7 mouse cellular contexts compared by ENCODE assay signal in the genomic region with DNA sequence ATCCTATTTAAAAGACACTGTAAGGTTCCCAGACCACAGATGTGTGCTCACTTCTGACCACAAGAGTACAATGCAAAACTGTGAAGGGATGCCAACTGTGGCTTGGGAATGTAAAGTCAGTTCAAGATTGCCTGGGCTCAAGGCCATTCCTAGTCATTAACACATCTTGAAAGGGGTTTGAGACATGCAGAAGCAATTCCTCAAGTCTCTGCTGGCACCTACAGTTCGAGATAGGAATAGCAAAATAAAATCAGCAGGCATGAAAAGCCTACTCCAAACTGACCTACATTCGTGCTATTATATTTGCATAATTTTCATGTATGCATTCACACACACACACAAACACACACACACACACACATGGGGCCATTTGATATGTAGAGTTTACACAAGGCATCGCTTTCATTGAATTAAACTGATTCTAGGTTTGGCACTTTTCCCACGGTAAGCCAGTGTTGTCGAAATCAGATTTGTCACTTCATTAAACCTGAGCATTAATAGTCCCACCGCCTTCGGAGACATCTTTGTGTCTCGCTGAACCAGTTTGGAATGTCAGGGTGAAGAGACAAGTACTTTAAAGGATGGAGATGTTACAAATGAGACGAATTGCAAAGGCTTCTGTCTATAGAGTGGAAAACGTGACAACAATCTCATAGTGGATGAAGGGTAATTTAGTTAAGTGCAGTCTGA.
DNase-seq lines count a peak whose midpoint lies in the region; ATAC-seq and TF ChIP-seq lines count a peak whose summit lies in the region.

No protein-coding gene starts in this region.

- H3K9me3 ChIP-seq in limb, embryonic 14.5 days (ENCODE audit: control insufficient read depth, low read length), result no peaks in the 10 kb centered on the region
- no peaks in the 10 kb centered on the region for H3K9me3 ChIP-seq in limb, embryonic 10.5 days (replicated peaks)
- no peaks in the 10 kb centered on the region; the same call in 1 of the 2 replicates for H3K9me3 ChIP-seq in forebrain, embryonic 16.5 days (ENCODE audit: control insufficient read depth, low read length)
- no peaks in the 10 kb centered on the region; the same call in 1 of the 2 replicates for H3K9me3 ChIP-seq in midbrain, embryonic 13.5 days

- no peaks in the 10 kb centered on the region for H3K27me3 ChIP-seq in limb, embryonic 14.5 days (ENCODE audit: control insufficient read depth, insufficient read depth, low read length)
- H3K27me3 ChIP-seq in limb, embryonic 10.5 days (ENCODE audit: low read depth, poor library complexity, severe bottlenecking), result no peaks in the 10 kb centered on the region
- no peaks in the 10 kb centered on the region for H3K27me3 ChIP-seq in forebrain, embryonic 16.5 days (replicated peaks; ENCODE audit: control insufficient read depth, insufficient read depth, low read length)
- no peaks in the 10 kb centered on the region for H3K27me3 ChIP-seq in midbrain, embryonic 13.5 days

- no peak for ATAC-seq in limb, embryonic 14.5 days (ENCODE audit: low FRiP score, low read depth)
- peak; percentile 78 for ATAC-seq in forebrain, embryonic 16.5 days
- ATAC-seq in midbrain, embryonic 13.5 days, result peak; percentile 78

- no peak overlapping the region for H3K4me3 ChIP-seq in limb, embryonic 14.5 days (replicated peaks; ENCODE audit: low read length)
- no peak overlapping the region for H3K4me3 ChIP-seq in limb, embryonic 10.5 days
- H3K4me3 ChIP-seq in forebrain, embryonic 16.5 days (replicated peaks; ENCODE audit: low read length), result no peak overlapping the region
- H3K4me3 ChIP-seq in midbrain, embryonic 13.5 days (replicated peaks), result no peak overlapping the region

- DNase-seq in limb, embryonic 14.5 days (ENCODE audit: low spot score), result peak; percentile 71
- no peak for DNase-seq in limb, embryonic 10.5 days (ENCODE audit: low spot score)
- DNase-seq in cerebellum, adult 11 months, result peak; percentile 51
- no peak for DNase-seq in thymus, adult 18-20 months
- DNase-seq in urinary bladder, postnatal 25 days (ENCODE audit: low spot score), result no peak

- no peaks in the 10 kb centered on the region for H3K36me3 ChIP-seq in limb, embryonic 14.5 days (ENCODE audit: control insufficient read depth, insufficient read depth, low read length)
- no peaks in the 10 kb centered on the region for H3K36me3 ChIP-seq in limb, embryonic 10.5 days
- H3K36me3 ChIP-seq in forebrain, embryonic 16.5 days (ENCODE audit: control insufficient read depth, insufficient read depth), result no peaks in the 10 kb centered on the region
- no peaks in the 10 kb centered on the region for H3K36me3 ChIP-seq in midbrain, embryonic 13.5 days

- H3K9ac ChIP-seq in limb, embryonic 14.5 days (ENCODE audit: low read depth, low read length, severe bottlenecking), result no peak overlapping the region
- no peak overlapping the region for H3K9ac ChIP-seq in forebrain, embryonic 16.5 days (replicated peaks; ENCODE audit: low read depth, low read length)
- H3K9ac ChIP-seq in midbrain, embryonic 13.5 days (replicated peaks), result no peak overlapping the region

- 44% methylated on average over 10 of the region's 10 CpGs for WGBS in limb, embryonic 14.5 days
- 56% methylated on average over 10 of the region's 10 CpGs for WGBS in limb, embryonic 10.5 days
- WGBS in forebrain, embryonic 16.5 days, result 22% methylated on average over 10 of the region's 10 CpGs
- WGBS in midbrain, embryonic 13.5 days, result 44% methylated on average over 10 of the region's 10 CpGs

- H3K27ac ChIP-seq in limb, embryonic 14.5 days (replicated peaks; ENCODE audit: low read depth, low read length), result no peak overlapping the region
- no peak overlapping the region for H3K27ac ChIP-seq in limb, embryonic 10.5 days
- no peak overlapping the region for H3K27ac ChIP-seq in forebrain, embryonic 16.5 days (ENCODE audit: low read length)
- H3K27ac ChIP-seq in midbrain, embryonic 13.5 days, result no peak overlapping the region

- no peak overlapping the region for H3K4me2 ChIP-seq in limb, embryonic 14.5 days (replicated peaks; ENCODE audit: low read depth, low read length, severe bottlenecking)
- no peak overlapping the region for H3K4me2 ChIP-seq in forebrain, embryonic 16.5 days (ENCODE audit: low read length)
- H3K4me2 ChIP-seq in midbrain, embryonic 13.5 days (replicated peaks), result no peak overlapping the region

- H3K4me1 ChIP-seq in limb, embryonic 14.5 days (ENCODE audit: control insufficient read depth, insufficient read depth, low read length), result no peaks in the 10 kb centered on the region
- no peaks in the 10 kb centered on the region for H3K4me1 ChIP-seq in limb, embryonic 10.5 days
- peaks cover 3% of the 10 kb centered on the region; the same call in 1 of the 2 replicates for H3K4me1 ChIP-seq in forebrain, embryonic 16.5 days (replicated peaks; ENCODE audit: control insufficient read depth, insufficient read depth, low read length)
- no peaks in the 10 kb centered on the region for H3K4me1 ChIP-seq in midbrain, embryonic 13.5 days (replicated peaks)

- no peak for TF ChIP-seq POLR2A in limb, embryonic 14.5 days (IDR thresholded peaks at IDR 0.05; ENCODE audit: borderline replicate concordance, extremely low read depth, insufficient read depth, insufficient read length)

Comparison
In these comparisons a context has a peak if more than half of its experiments do, and no peak if none do; other contexts are left out.
1. DNase-seq: peak in limb, embryonic 14.5 days (single experiment) and cerebellum, adult 11 months (single experiment); none in limb, embryonic 10.5 days (single experiment), thymus, adult 18-20 months (0 of 2) and urinary bladder, postnatal 25 days (single experiment).